Mouse (Mus musculus): ENCODE results near the gene Kcne1.

- TF ChIP-seq POLR2A (IDR thresholded peaks at IDR 0.05; ENCODE audit: low read depth, low read length) (no peak), CTCF (IDR thresholded peaks at IDR 0.05; ENCODE audit: extremely low read depth, insufficient read length, insufficient replicate concordance, low read depth, low read length) (no peak)
Measured at GRCm38 (mm10) chr16:92330966-92331365, 28.3 kb downstream of the Kcne1 start.
